Mouse (Mus musculus): ENCODE results near the gene Eml4.

DNA sequence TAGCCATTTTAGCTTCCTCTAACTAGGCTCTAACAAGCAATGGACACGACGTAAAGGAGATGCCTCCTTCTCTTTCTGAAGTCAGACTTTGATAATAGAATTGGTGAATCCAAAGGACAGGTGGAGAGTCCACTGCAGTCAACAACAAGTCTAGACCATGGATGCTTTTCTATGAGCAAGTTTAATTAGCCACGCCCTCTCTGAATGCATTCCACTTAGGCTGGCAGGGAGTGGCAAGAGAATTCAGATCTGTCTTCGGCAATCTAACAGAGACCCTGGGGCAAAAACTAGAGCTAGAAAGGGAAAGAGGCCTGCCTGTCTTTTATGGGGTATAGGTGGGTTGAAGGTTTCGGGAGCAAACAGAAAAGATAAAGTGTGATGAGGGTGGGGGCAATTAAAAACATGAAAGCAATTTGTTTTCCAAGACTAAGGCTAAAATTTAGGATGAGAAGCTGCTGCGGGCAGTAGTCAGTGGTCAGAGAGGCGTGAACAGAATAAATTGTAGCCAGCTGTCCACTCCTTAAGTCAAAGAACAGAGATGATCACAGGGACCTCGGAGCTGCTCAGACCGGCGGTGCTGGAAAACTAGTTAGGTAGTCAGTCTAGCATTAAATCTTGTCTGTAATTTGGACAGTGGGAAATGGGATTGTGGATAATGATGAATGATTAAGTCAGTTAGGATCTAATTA, 27.2 kb downstream of the Eml4 start:
- TF ChIP-seq CTCF (IDR thresholded peaks at IDR 0.05): no peak
- no peak for TF ChIP-seq EP300 (IDR thresholded peaks at IDR 0.05)

Measured in lung, postnatal 0 days (tissue).